Mouse (Mus musculus): Measurements from ENCODE around the gene Snrnp35. TPM values are rescaled to one million over a fixed set of nuclear protein-coding genes. Genes with fewer than 3 reads are reported as not detected.
"Not testable (repeated sequence)": the region's sequence is repeated elsewhere in the genome, so short reads cannot be mapped to it uniquely, and the experiment has no call there.

The Snrnp35 gene
- polyA plus RNA-seq, 1 experiment from 2014 or later: 26.2 TPM

DNA sequence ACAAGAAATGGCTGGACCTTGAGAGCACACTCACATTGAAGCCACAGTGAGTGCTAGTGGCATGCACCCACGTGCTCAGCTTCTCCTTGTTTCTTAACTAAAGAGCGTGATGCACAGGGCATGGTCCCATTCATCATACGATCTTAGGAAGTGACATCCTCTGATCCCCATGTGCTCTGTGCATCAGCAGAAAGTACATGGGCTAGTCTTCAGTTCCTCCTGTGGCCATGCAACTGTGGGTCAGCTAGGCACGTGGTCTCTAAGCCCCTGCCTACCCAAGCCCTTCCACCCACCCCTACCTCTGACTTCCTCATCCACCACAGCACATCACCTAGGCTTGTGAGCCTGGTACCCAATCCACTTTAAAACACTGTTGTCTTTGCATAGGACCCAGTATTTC lies 9.7 kb downstream of the Snrnp35 start:
- H3K4me3 ChIP-seq: no peak overlapping the region
- ATAC-seq (ENCODE audit: low FRiP score, low read depth): no peak
- no peak overlapping the region for H3K4me2 ChIP-seq (replicated peaks)
- H3K36me3 ChIP-seq: peaks cover 62% of the 10 kb centered on the region
- WGBS: 90% methylated on average over 4 of the region's 4 CpGs
- no peak overlapping the region for H3K9ac ChIP-seq (replicated peaks)
- no peaks in the 10 kb centered on the region for H3K9me3 ChIP-seq
- no peak overlapping the region for H3K27ac ChIP-seq (replicated peaks)
- H3K4me1 ChIP-seq: no peaks in the 10 kb centered on the region
- H3K27me3 ChIP-seq: no peaks in the 10 kb centered on the region

DNA sequence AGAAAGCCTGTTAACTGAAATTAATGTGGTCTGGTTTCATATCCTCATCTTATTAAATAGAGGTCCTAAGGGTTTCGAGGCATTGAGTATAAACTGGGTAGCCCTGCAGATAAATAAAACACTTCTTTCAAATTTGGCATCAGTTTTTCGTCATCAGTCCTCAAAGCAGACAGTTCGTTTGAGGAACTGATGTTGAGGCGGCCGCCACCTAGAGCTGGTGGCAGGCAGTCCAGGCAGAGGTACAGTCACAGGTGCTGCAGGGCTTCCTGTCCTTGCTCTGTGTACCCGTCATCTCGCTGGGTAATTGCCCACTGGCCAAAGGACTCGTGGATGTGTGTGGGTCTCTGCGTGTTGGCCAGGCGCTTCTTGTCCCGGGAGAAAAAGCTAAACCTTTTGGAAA lies 10.5 kb downstream of the Snrnp35 start:
- H3K9ac ChIP-seq (replicated peaks): no peak overlapping the region
- H3K36me3 ChIP-seq: peaks cover 62% of the 10 kb centered on the region
- H3K27ac ChIP-seq (replicated peaks): no peak overlapping the region
- WGBS: 91% methylated on average over 11 of the region's 11 CpGs
- H3K4me2 ChIP-seq (replicated peaks): no peak overlapping the region
- no peak overlapping the region for H3K4me3 ChIP-seq
- ATAC-seq (ENCODE audit: low FRiP score, low read depth): no peak
- no peaks in the 10 kb centered on the region for H3K27me3 ChIP-seq
- H3K4me1 ChIP-seq: no peaks in the 10 kb centered on the region
- H3K9me3 ChIP-seq: no peaks in the 10 kb centered on the region

GRCm38 (mm10) chr5:124495547-124495946 lies 12.6 kb downstream of the Snrnp35 start:
- no peak overlapping the region for H3K4me3 ChIP-seq
- WGBS: 75% methylated on average over 7 of the region's 7 CpGs
- no peak overlapping the region for H3K4me2 ChIP-seq (replicated peaks)
- peaks cover 52% of the 10 kb centered on the region for H3K36me3 ChIP-seq
- no peaks in the 10 kb centered on the region for H3K27me3 ChIP-seq
- no peak for ATAC-seq (ENCODE audit: low FRiP score, low read depth)
- H3K9ac ChIP-seq (replicated peaks): no peak overlapping the region
- H3K9me3 ChIP-seq: no peaks in the 10 kb centered on the region
- peak overlapping the region; percentile 1; the same call in 1 of the 2 replicates for H3K27ac ChIP-seq (replicated peaks)
- H3K4me1 ChIP-seq: 0 out of 2 replicates have a peak, but pooled peaks cover 7% of the 10 kb centered on the region

DNA sequence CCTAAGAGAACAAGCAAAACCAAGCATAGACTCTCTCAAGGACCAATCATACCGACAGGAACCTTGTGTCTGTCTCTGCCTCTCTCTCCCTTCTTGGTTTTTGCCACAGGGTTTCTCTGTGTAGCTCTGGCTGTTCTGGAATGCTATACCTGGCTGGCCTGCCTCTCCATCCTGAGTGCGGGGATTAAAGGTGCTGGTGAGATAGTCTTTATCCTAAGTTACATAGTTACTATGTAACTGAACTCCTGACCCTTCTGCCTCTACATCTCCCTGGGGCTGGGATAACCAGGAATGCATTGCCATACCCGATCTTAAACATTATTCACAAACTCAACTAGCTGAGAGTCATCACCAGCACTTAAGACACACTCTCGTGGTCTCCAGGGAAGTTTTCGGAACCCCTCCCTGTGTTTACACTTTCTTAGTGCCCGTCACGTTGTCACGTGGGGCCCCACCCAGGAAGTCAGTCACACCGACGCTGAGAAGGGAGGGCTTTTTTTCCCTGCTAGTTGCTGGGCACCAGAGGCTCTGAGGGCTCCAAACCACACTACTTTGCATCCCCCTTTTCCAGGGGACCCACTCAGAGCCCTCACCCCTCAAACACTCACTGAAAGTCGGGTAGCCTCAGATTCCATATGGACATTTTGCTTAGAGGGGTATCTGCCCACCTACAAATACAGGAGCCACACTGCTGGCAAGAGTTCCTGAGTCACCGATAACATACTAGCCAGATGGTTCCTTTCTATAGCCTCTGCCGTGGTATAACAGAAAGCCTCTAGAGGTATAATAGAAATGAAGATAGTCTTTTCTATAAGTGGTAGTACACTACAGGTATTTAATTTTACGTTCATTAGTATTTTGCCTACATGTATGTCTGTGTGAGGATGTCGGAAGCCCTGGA lies 13.9 kb downstream of the Snrnp35 start:
- no peaks in the 10 kb centered on the region for H3K27me3 ChIP-seq
- H3K27ac ChIP-seq (replicated peaks): no peak overlapping the region
- 0 out of 2 replicates have a peak, but pooled peaks cover 7% of the 10 kb centered on the region for H3K4me1 ChIP-seq
- no peak overlapping the region for H3K4me3 ChIP-seq
- peaks cover 51% of the 10 kb centered on the region for H3K36me3 ChIP-seq
- ATAC-seq (ENCODE audit: low FRiP score, low read depth): no peak
- H3K9ac ChIP-seq (replicated peaks): no peak overlapping the region
- no peaks in the 10 kb centered on the region for H3K9me3 ChIP-seq
- no peak overlapping the region for H3K4me2 ChIP-seq (replicated peaks)
- 84% methylated on average over 15 of the region's 15 CpGs for WGBS

- no peak for ATAC-seq (ENCODE audit: low FRiP score, low read depth)
- Histone ChIP-seq H3K4me2 (replicated peaks) (no peak overlapping the region), H3K27me3 (no peaks in the 10 kb centered on the region), H3K27ac (replicated peaks) (no peak overlapping the region), H3K4me3 (no peak overlapping the region), H3K36me3 (peaks cover 49% of the 10 kb centered on the region), H3K9me3 (no peaks in the 10 kb centered on the region), H3K9ac (replicated peaks) (no peak overlapping the region), H3K4me1 (0 out of 2 replicates have a peak, but pooled peaks cover 7% of the 10 kb centered on the region)
- WGBS: 86% methylated on average over 9 of the region's 9 CpGs
These were observed 15.4 kb downstream of the Snrnp35 start for GRCm38 (mm10) chr5:124498221-124498876.

DNA sequence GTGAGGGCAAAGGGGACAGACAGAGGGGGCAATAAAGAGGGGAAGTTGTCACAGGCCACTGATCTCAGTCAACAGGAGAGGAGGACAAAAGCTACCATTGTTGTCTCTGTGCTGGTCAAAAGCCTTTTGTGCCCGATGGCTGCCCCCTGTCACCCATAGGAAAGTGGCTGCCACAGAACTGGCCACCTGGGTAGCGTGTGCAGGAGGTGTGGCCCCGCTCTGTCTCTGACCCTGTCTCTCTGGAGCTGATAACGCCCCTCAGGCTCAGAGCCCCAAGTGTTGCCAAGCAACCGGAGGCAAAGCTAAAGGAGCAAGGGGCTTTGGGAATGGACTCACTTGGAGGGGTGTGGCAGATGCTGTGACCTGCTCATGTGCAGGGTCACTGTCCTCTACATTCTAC lies 16.1 kb downstream of the Snrnp35 start:
- no peak overlapping the region for H3K27ac ChIP-seq (replicated peaks)
- H3K4me1 ChIP-seq: 0 out of 2 replicates have a peak, but pooled peaks cover 7% of the 10 kb centered on the region
- H3K9me3 ChIP-seq: no peaks in the 10 kb centered on the region
- WGBS: 25% methylated on average over 5 of the region's 5 CpGs
- H3K36me3 ChIP-seq: peaks cover 47% of the 10 kb centered on the region
- no peak overlapping the region for H3K9ac ChIP-seq (replicated peaks)
- no peaks in the 10 kb centered on the region for H3K27me3 ChIP-seq
- ATAC-seq (ENCODE audit: low FRiP score, low read depth): no peak
- no peak overlapping the region for H3K4me3 ChIP-seq
- no peak overlapping the region for H3K4me2 ChIP-seq (replicated peaks)

DNA sequence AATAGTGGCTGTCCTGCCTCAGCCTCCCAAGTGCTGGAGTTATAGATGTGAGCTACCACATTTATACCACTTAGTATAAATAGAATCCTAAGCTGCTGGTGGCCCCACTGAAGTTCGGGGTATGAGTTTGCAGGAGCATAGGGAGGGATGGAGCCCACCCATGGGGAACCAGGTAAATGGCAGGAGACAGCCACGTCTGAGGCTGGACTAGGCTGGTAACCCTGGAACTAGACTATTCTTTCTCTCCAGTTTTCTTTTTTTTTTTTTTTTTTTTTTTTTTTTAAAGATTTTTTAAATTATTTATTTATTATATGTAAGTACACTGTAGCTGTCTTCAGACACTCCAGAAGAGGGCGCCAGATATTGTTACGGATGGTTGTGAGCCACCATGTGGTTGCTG lies 17.1 kb downstream of the Snrnp35 start:
- not testable (repeated sequence) for ATAC-seq (ENCODE audit: low FRiP score, low read depth); H3K9ac ChIP-seq (replicated peaks); H3K4me1 ChIP-seq; H3K4me2 ChIP-seq (replicated peaks); H3K27me3 ChIP-seq; H3K9me3 ChIP-seq; H3K4me3 ChIP-seq; H3K27ac ChIP-seq (replicated peaks)
- WGBS: 77% methylated on average over 2 of the region's 4 CpGs
- H3K36me3 ChIP-seq: peaks cover 46% of the 10 kb centered on the region

DNA sequence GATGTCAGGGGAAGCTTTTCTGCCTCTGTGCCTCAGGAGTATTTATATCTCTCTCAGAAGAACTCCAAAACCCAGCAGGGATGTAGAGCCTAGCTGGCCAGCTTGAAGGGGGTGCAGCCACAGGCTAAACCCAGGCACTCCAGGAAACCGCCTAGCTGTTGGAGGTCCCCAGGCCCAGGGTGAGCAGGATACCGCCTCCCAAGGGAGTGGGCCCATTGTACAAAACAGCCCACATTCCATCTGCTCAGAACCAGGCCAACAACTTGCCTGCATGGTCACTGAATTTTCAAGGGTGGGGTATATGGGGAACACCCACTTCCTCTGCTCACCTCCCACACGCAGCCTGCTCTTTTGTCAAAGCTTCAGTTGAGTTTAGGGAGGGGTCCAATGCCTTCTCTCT lies 17.6 kb downstream of the Snrnp35 start:
- Histone ChIP-seq H3K27me3 (no peaks in the 10 kb centered on the region), H3K4me1 (0 out of 2 replicates have a peak, but pooled peaks cover 7% of the 10 kb centered on the region), H3K36me3 (peaks cover 43% of the 10 kb centered on the region), H3K4me3 (no peak overlapping the region), H3K27ac (replicated peaks) (no peak overlapping the region), H3K9me3 (no peaks in the 10 kb centered on the region), H3K9ac (replicated peaks) (no peak overlapping the region), H3K4me2 (replicated peaks) (no peak overlapping the region)
- WGBS: 97% methylated on average over 3 of the region's 3 CpGs
- no peak for ATAC-seq (ENCODE audit: low FRiP score, low read depth)

- Histone ChIP-seq H3K4me2 (replicated peaks) (no peak overlapping the region), H3K27ac (replicated peaks) (no peak overlapping the region), H3K9me3 (no peaks in the 10 kb centered on the region), H3K9ac (replicated peaks) (no peak overlapping the region), H3K4me3 (no peak overlapping the region), H3K4me1 (0 out of 2 replicates have a peak, but pooled peaks cover 7% of the 10 kb centered on the region), H3K27me3 (no peaks in the 10 kb centered on the region), H3K36me3 (peaks cover 42% of the 10 kb centered on the region)
- WGBS: 91% methylated on average over 10 of the region's 10 CpGs
- ATAC-seq (ENCODE audit: low FRiP score, low read depth): no peak
These were observed 18.6 kb downstream of the Snrnp35 start for GRCm38 (mm10) chr5:124501541-124501940.

GRCm38 (mm10) chr5:124503742-124504141 lies 20.8 kb downstream of the Snrnp35 start:
- H3K9me3 ChIP-seq: no peaks in the 10 kb centered on the region
- 0 out of 2 replicates have a peak, but pooled peaks cover 7% of the 10 kb centered on the region for H3K4me1 ChIP-seq
- no peak overlapping the region for H3K4me2 ChIP-seq (replicated peaks)
- no peak for ATAC-seq (ENCODE audit: low FRiP score, low read depth)
- WGBS: 63% methylated on average over 14 of the region's 14 CpGs
- H3K27ac ChIP-seq (replicated peaks): no peak overlapping the region
- H3K27me3 ChIP-seq: no peaks in the 10 kb centered on the region
- H3K4me3 ChIP-seq: no peak overlapping the region
- H3K36me3 ChIP-seq: peaks cover 40% of the 10 kb centered on the region
- no peak overlapping the region for H3K9ac ChIP-seq (replicated peaks)

GRCm38 (mm10) chr5:124505235-124505634 lies 22.3 kb downstream of the Snrnp35 start:
- Histone ChIP-seq H3K4me3 (no peak overlapping the region), H3K9me3 (no peaks in the 10 kb centered on the region), H3K4me2 (replicated peaks) (no peak overlapping the region), H3K36me3 (peaks cover 35% of the 10 kb centered on the region), H3K27me3 (no peaks in the 10 kb centered on the region), H3K4me1 (no peaks in the 10 kb centered on the region), H3K27ac (replicated peaks) (no peak overlapping the region), H3K9ac (replicated peaks) (no peak overlapping the region)
- ATAC-seq (ENCODE audit: low FRiP score, low read depth): no peak
- 94% methylated on average over 4 of the region's 4 CpGs for WGBS

DNA sequence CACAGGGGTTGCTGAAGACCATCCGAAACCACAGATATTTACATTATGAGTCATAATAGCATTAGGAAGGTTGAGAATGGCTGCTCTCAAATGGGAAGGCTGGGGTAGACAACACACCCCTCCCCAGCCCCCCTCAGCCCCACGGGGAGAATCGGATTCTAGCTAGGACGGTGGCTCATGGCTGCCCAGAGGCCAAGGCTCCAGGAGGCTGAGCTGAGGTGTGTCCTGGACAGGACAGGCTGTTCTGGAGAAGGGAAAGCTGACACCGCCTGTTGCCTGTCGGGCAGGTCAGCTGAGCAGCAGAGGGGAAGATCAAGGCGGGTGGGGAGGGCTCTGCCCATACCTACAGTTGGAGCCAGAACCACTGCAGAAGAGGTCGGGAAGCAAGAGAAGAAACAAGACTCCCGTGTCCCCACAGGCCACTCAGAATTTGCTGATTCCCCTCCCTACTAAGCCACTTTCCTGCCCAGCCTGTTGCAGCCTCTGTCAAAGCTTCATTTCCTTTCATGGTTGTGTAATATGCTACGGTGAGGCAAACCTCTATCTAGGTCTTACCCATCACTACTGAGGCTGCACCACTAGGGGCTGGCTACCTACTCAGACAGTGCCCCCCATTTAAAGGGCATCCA lies 23.9 kb downstream of the Snrnp35 start:
- Histone ChIP-seq H3K9me3 (no peaks in the 10 kb centered on the region), H3K9ac (replicated peaks) (no peak overlapping the region; the same call in 1 of the 2 replicates), H3K4me2 (replicated peaks) (no peak overlapping the region), H3K27ac (replicated peaks) (no peak overlapping the region), H3K4me3 (no peak overlapping the region), H3K36me3 (peaks cover 21% of the 10 kb centered on the region), H3K4me1 (no peaks in the 10 kb centered on the region), H3K27me3 (no peaks in the 10 kb centered on the region)
- 80% methylated on average over 10 of the region's 10 CpGs for WGBS
- ATAC-seq (ENCODE audit: low FRiP score, low read depth): no peak
